Comparison of ENCODE assay signal across 23 mouse cellular contexts in the genomic region with DNA sequence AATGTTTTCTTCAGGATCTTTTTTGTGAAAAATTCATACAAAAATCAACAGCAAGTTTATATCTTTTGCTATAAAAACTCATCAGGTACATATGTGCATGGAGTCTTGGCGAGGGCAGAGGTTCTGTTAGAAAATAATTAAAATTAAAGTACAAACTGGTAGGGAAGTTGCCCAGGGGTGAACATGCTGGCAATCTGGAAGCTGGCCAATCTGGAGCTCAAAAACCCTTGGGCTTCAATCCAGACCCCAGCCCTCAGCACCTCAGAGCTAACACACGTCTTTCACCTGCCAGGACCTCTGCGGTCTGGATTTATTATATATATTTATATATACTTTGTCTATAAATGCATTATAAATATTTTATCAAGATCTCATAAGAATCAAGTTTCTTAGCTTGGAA.
DNase-seq lines count a peak whose midpoint lies in the region; ATAC-seq lines count a peak whose summit lies in the region.
"Had no signal": no experiment of that assay in that cellular context is flagged by ENCODE, and none has a peak within 500 bp of the region (broad histone marks: within the 10 kb centered on the region; RNA-seq: fewer than 3 reads in every experiment).

No protein-coding gene starts in this region.

- intact Hi-C loops in left cerebral cortex, postnatal 4 days (cut with DNase I): no loop called here
- intact Hi-C loops in left cerebral cortex, postnatal 14 days (cut with DNase I): no loop called here

- H3K9ac ChIP-seq in midbrain, embryonic 13.5 days (replicated peaks): no peak overlapping the region
- H3K9ac ChIP-seq: heart, embryonic 15.5 days; limb, embryonic 12.5 days; liver, embryonic 15.5 days; lung, embryonic 14.5 days; midbrain, embryonic 15.5 days; neural tube, embryonic 15.5 days had no signal

- 92% methylated on average over 3 of the region's 3 CpGs for WGBS in midbrain, embryonic 13.5 days

- H3K4me2 ChIP-seq in midbrain, embryonic 13.5 days (replicated peaks): no peak overlapping the region
- H3K4me2 ChIP-seq: heart, embryonic 15.5 days; limb, embryonic 12.5 days; liver, embryonic 15.5 days; lung, embryonic 14.5 days; midbrain, embryonic 15.5 days; neural tube, embryonic 15.5 days had no signal

- DNase-seq in cerebellum, postnatal 14 days: peak; percentile 71 to 76
- peak; percentile 33 for DNase-seq in kidney, adult 11 months
- no peak for DNase-seq in kidney, postnatal 4 days
- DNase-seq in left cerebral cortex, postnatal 4 days: peak; percentile 59
- DNase-seq in left cerebral cortex, postnatal 14 days (ENCODE audit: low spot score in 2 of 2): no peak
- DNase-seq: adrenal gland, postnatal 14 days; heart, adult 11 months; layer of hippocampus, adult 9-11 months; lung, embryonic 14.5 days; lung, postnatal 14 days; retina, postnatal 1 day; right cerebral cortex, postnatal 14 days had no signal

- no peaks in the 10 kb centered on the region for H3K9me3 ChIP-seq in midbrain, embryonic 13.5 days
- H3K9me3 ChIP-seq: heart, embryonic 10.5 days; heart, embryonic 15.5 days; limb, embryonic 12.5 days; liver, embryonic 15.5 days; midbrain, embryonic 15.5 days; neural tube, embryonic 15.5 days had no signal

- no peaks in the 10 kb centered on the region for H3K27me3 ChIP-seq in midbrain, embryonic 13.5 days
- H3K27me3 ChIP-seq: heart, embryonic 15.5 days; limb, embryonic 12.5 days; liver, embryonic 15.5 days; midbrain, embryonic 15.5 days; neural tube, embryonic 15.5 days had no signal

- H3K36me3 ChIP-seq in midbrain, embryonic 13.5 days: peaks cover 65% of the 10 kb centered on the region

- no peak overlapping the region for H3K4me3 ChIP-seq in midbrain, embryonic 13.5 days (replicated peaks)
- H3K4me3 ChIP-seq: erythroblast, embryonic 14.5 days; heart, embryonic 10.5 days; heart, embryonic 15.5 days; limb, embryonic 12.5 days; liver, embryonic 15.5 days; midbrain, embryonic 15.5 days; neural tube, embryonic 15.5 days had no signal

- H3K4me1 ChIP-seq in midbrain, embryonic 13.5 days (replicated peaks): no peaks in the 10 kb centered on the region
- H3K4me1 ChIP-seq: limb, embryonic 12.5 days; liver, embryonic 15.5 days; midbrain, embryonic 15.5 days; neural tube, embryonic 15.5 days had no signal

- no peak for ATAC-seq in cerebellum, adult (ENCODE audit: insufficient number of reproducible peaks, low FRiP score, low TSS enrichment)
- ATAC-seq in midbrain, embryonic 13.5 days: no peak
- ATAC-seq: CD4-positive, CD25-positive, alpha-beta regulatory T cell, adult 4 months; intestine, embryonic 16.5 days; midbrain, embryonic 15.5 days had no signal

- no peak overlapping the region for H3K27ac ChIP-seq in midbrain, embryonic 13.5 days
- H3K27ac ChIP-seq: heart, embryonic 10.5 days; heart, embryonic 15.5 days; limb, embryonic 12.5 days; liver, embryonic 15.5 days; midbrain, embryonic 15.5 days; neural tube, embryonic 15.5 days had no signal

Comparison
In these comparisons a context has a peak if more than half of its experiments do, and no peak if none do; other contexts are left out.
1. DNase-seq: peak in cerebellum, postnatal 14 days (2 of 2), kidney, adult 11 months (single experiment) and left cerebral cortex, postnatal 4 days (single experiment); none in kidney, postnatal 4 days (0 of 2) and left cerebral cortex, postnatal 14 days (0 of 2).